Mouse (Mus musculus) ES-E14 (cell line): ENCODE results near the gene Grasp.

ENCODE experiments used
- CHD2 ChIP-seq: IDR thresholded peaks from 2 replicates; pipeline ENCODE4 v1.6.1; 2014; ENCODE audit warnings: mild to moderate bottlenecking, low read depth, low read length, inconsistent platforms
- MAFK ChIP-seq: IDR thresholded peaks from 2 replicates; pipeline ENCODE4 v1.6.1; 2014; ENCODE audit warnings: mild to moderate bottlenecking, low read depth, low read length, inconsistent platforms; ENCODE audit not compliant: insufficient read depth
- ZC3H11A ChIP-seq: IDR thresholded peaks from 2 replicates; pipeline ENCODE4 v1.6.1; 2012; ENCODE audit warnings: low read depth, mild to moderate bottlenecking, inconsistent platforms, low read length, borderline replicate concordance

GRCm38 (mm10) chr15:101260874-101261622 is 37.1 kb downstream of the Grasp start:
- TF ChIP-seq ZC3H11A = no peak
- no peak for TF ChIP-seq MAFK
- TF ChIP-seq CHD2 = no peak
